Mouse (Mus musculus) MEL (cell line): ENCODE results near the gene Spag9. TPM values are rescaled to one million over a fixed set of nuclear protein-coding genes. Genes with fewer than 3 reads are reported as not detected.

Source experiments
- DNase-seq: peaks from one replicate; pipeline ENCODE4 v3.0.0; 2011; ENCODE audit warnings: low read depth, low spot score
- H3K27ac ChIP-seq: 2 replicates; pipeline ENCODE4 v1.5.1; 2012; ENCODE audit warnings: low read depth, mild to moderate bottlenecking, control low read depth, low read length, moderate library complexity; ENCODE audit not compliant: control insufficient read depth
- H3K27me3 ChIP-seq, 2 experiments: fragments of 150-350 bp in 1 of 2; sonication (generic) in 1 of 2; 2 replicates each; pipeline ENCODE4 v1.6.1; 2012; ENCODE audit warnings: low read length in 2 of 2, mild to moderate bottlenecking in 2 of 2, improper control_type of control experiment in 1 of 2, moderate library complexity in 1 of 2; ENCODE audit not compliant: insufficient read depth in 2 of 2, control insufficient read depth in 1 of 2
- H3K36me3 ChIP-seq, 2 experiments: 2 replicates each; pipeline ENCODE4 v1.6.1; 2012 to 2014; ENCODE audit warnings: low read length in 2 of 2, improper control_type of control experiment in 1 of 2, inconsistent platforms in 1 of 2, mild to moderate bottlenecking in 1 of 2; ENCODE audit not compliant: insufficient read depth in 2 of 2, control insufficient read depth in 1 of 2
- H3K4me1 ChIP-seq, 2 experiments: fragments of 150-350 bp in 1 of 2; sonication (generic) in 1 of 2; 2 replicates each; pipeline ENCODE4 v1.6.1; 2012; ENCODE audit warnings: low read length in 2 of 2, improper control_type of control experiment in 1 of 2, mild to moderate bottlenecking in 1 of 2; ENCODE audit not compliant: insufficient read depth in 2 of 2, control insufficient read depth in 1 of 2
- H3K4me3 ChIP-seq, 2 experiments: fragments of 150-350 bp in 1 of 2; sonication (generic) in 1 of 2; 2 replicates each; pipeline ENCODE4 v1.5.1; 2012; ENCODE audit warnings: low read depth in 2 of 2, low read length in 2 of 2, mild to moderate bottlenecking in 2 of 2, moderate library complexity in 2 of 2, control low read depth in 1 of 2, improper control_type of control experiment in 1 of 2; ENCODE audit not compliant: control insufficient read depth in 1 of 2, insufficient read depth in 1 of 2
- H3K79me2 ChIP-seq: 2 replicates; pipeline ENCODE4 v1.6.1; 2012; ENCODE audit warnings: mild to moderate bottlenecking, low read length, moderate library complexity; ENCODE audit not compliant: control insufficient read depth, poor library complexity, insufficient read depth
- H3K9ac ChIP-seq: 2 replicates; pipeline ENCODE4 v1.6.1; 2012; ENCODE audit warnings: low read depth, mild to moderate bottlenecking, control low read depth, low read length, moderate library complexity; ENCODE audit not compliant: control insufficient read depth, poor library complexity, severe bottlenecking
- H3K9me3 ChIP-seq: fragments of 150-350 bp; sonication (generic); replicated peaks from 2 replicates; pipeline ENCODE4 v1.6.1; 2012; ENCODE audit warnings: mild to moderate bottlenecking, low read length, improper control_type of control experiment, moderate library complexity; ENCODE audit not compliant: insufficient read depth
- BHLHE40 ChIP-seq: IDR thresholded peaks from 2 replicates; pipeline ENCODE4 v1.6.1; 2012; ENCODE audit warnings: low read depth, mild to moderate bottlenecking, inconsistent platforms, low read length, improper control_type of control experiment, borderline replicate concordance
- ELF1 ChIP-seq: IDR thresholded peaks from 2 replicates; pipeline ENCODE4 v1.6.1; 2014; ENCODE audit warnings: low read depth, mild to moderate bottlenecking, inconsistent platforms, low read length, improper control_type of control experiment, moderate library complexity
- EP300 ChIP-seq, 2 experiments: IDR thresholded peaks; 2 replicates each; pipeline ENCODE4 v1.6.1; 2011; ENCODE audit warnings: improper control_type of control experiment in 2 of 2, low read length in 2 of 2, low read depth in 1 of 2, mild to moderate bottlenecking in 1 of 2
- GABPA ChIP-seq: IDR thresholded peaks from 2 replicates; pipeline ENCODE4 v1.6.1; 2012; ENCODE audit warnings: low read depth, mild to moderate bottlenecking, inconsistent platforms, low read length, improper control_type of control experiment, moderate library complexity
- GATA1 ChIP-seq: IDR thresholded peaks from 2 replicates; pipeline ENCODE4 v1.6.1; 2011; ENCODE audit warnings: low read depth, low read length, improper control_type of control experiment
- MAFK ChIP-seq: IDR thresholded peaks from 2 replicates; pipeline ENCODE4 v1.6.1; 2011; ENCODE audit warnings: low read depth, mild to moderate bottlenecking, low read length, improper control_type of control experiment, borderline replicate concordance
- MAZ ChIP-seq: IDR thresholded peaks from 2 replicates; pipeline ENCODE4 v1.6.1; 2012; ENCODE audit warnings: low read depth, mild to moderate bottlenecking, inconsistent platforms, low read length, improper control_type of control experiment
- MEF2A ChIP-seq: IDR thresholded peaks from 2 replicates; pipeline ENCODE4 v1.6.1; 2014; ENCODE audit warnings: low read depth, mild to moderate bottlenecking, inconsistent platforms, low read length, improper control_type of control experiment; ENCODE audit not compliant: poor library complexity, insufficient replicate concordance, severe bottlenecking; ENCODE audit errors: extremely low read depth
- MYB ChIP-seq: IDR thresholded peaks from 2 replicates; pipeline ENCODE4 v1.6.1; 2011; ENCODE audit warnings: mild to moderate bottlenecking, low read depth, low read length, improper control_type of control experiment
- MYC ChIP-seq: IDR thresholded peaks from 2 replicates; pipeline ENCODE4 v1.6.1; 2011; ENCODE audit warnings: low read depth, mild to moderate bottlenecking, low read length, improper control_type of control experiment, moderate library complexity
- RCOR1 ChIP-seq: IDR thresholded peaks from 2 replicates; pipeline ENCODE4 v1.6.1; 2012; ENCODE audit warnings: low read depth, mild to moderate bottlenecking, inconsistent platforms, low read length, improper control_type of control experiment
- SIN3A ChIP-seq: IDR thresholded peaks from 2 replicates; pipeline ENCODE4 v1.6.1; 2012; ENCODE audit warnings: low read length, improper control_type of control experiment, inconsistent platforms
- SMC3 ChIP-seq: IDR thresholded peaks from 2 replicates; pipeline ENCODE4 v1.6.1; 2011; ENCODE audit warnings: low read depth, low read length, improper control_type of control experiment
- TBP ChIP-seq: IDR thresholded peaks from 2 replicates; pipeline ENCODE4 v1.8.0; 2011; ENCODE audit warnings: low read depth, low read length, improper control_type of control experiment
- TCF12 ChIP-seq: IDR thresholded peaks from 2 replicates; pipeline ENCODE4 v1.6.1; 2014; ENCODE audit warnings: low read depth, mild to moderate bottlenecking, inconsistent platforms, low read length, improper control_type of control experiment, moderate library complexity
- UBTF ChIP-seq: IDR thresholded peaks from 2 replicates; pipeline ENCODE4 v1.6.1; 2012; ENCODE audit warnings: low read depth, mild to moderate bottlenecking, inconsistent platforms, low read length, improper control_type of control experiment, moderate library complexity, borderline replicate concordance; ENCODE audit not compliant: insufficient read depth
- ZC3H11A ChIP-seq: IDR thresholded peaks from 2 replicates; pipeline ENCODE4 v1.6.1; 2012; ENCODE audit warnings: low read depth, mild to moderate bottlenecking, inconsistent platforms, low read length, improper control_type of control experiment
- ZNF384 ChIP-seq: IDR thresholded peaks from 2 replicates; pipeline ENCODE4 v1.6.1; 2012; ENCODE audit warnings: low read depth, mild to moderate bottlenecking, inconsistent platforms, low read length, improper control_type of control experiment
- polyA plus RNA-seq, 2 experiments: library from polyadenylated mRNA; stranded (reverse) in 1 of 2; unstranded in 1 of 2; fragments of >175 nt in 1 of 2; fragments of >200 nt in 1 of 2; gene quantifications; 2 replicates each; pipeline versions ENCODE4 v1.2.1 to v1.2.4; 2012; ENCODE audit warnings: low replicate concordance in 2 of 2, low read depth in 1 of 2; ENCODE audit not compliant: insufficient read length in 2 of 2, insufficient read depth in 1 of 2, missing spikeins in 1 of 2
- total RNA-seq: library from RNA; depleted of rRNA; stranded (reverse); fragments of 300-350 nt; gene quantifications from 2 replicates; pipeline ENCODE4 v1.2.3, GENCODE M21; 2012

Gene Spag9
- total and polyA plus RNA-seq, 3 experiments = 18.9 to 279 (median 20.6) TPM

DNA sequence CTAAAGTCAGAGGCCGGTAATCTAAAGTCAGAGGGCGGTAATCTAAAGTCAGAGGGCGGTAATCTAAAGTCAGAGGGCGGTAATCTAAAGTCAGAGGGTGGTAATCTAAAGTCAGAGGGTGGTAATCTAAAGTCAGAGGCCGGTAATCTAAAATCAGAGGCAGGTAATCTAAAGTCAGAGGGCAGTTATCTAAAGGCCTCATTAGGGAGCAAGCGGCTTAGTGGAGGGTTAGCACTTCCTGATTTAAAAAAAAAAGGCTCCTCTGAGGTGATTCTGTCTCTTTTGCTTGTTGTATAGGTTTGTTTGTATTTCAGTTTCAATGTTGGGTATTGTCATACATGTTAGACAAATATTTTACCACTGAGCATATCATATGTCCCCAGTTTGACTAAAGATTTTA is 121.9 kb downstream of the Spag9 start:
- H3K27ac ChIP-seq = peak overlapping the region; percentile 9; the same call in 1 of the 2 replicates
- peaks cover 7 to 16% of the 10 kb centered on the region in 2 experiments for H3K36me3 ChIP-seq
- H3K4me1 ChIP-seq = peaks cover 8 to 11% of the 10 kb centered on the region in 2 experiments
- no peak overlapping the region for H3K9ac ChIP-seq
- H3K27me3 ChIP-seq = no peaks in the 10 kb centered on the region
- H3K9me3 ChIP-seq = no peaks in the 10 kb centered on the region
- H3K4me3 ChIP-seq = no peak overlapping the region
- H3K79me2 ChIP-seq = no peaks in the 10 kb centered on the region
- TF ChIP-seq MEF2A = no peak
- no peak for TF ChIP-seq MAZ
- peak; percentile 64; the same call in 1 of the 2 replicates for TF ChIP-seq TCF12
- peak; percentile 77 for TF ChIP-seq RCOR1
- TF ChIP-seq ZNF384 = peak; percentile 86
- peak; percentile 58 to 66 for TF ChIP-seq EP300 (IDR thresholded peaks at IDR 0.05; ENCODE audit: low read depth in 1 of 2, low read length in 2 of 2)
- peak; percentile 74; the same call in 1 of the 2 replicates for TF ChIP-seq ELF1
- TF ChIP-seq GATA1 = peak; percentile 81; the same call in 1 of the 2 replicates
- peak; percentile 44 for DNase-seq

DNA sequence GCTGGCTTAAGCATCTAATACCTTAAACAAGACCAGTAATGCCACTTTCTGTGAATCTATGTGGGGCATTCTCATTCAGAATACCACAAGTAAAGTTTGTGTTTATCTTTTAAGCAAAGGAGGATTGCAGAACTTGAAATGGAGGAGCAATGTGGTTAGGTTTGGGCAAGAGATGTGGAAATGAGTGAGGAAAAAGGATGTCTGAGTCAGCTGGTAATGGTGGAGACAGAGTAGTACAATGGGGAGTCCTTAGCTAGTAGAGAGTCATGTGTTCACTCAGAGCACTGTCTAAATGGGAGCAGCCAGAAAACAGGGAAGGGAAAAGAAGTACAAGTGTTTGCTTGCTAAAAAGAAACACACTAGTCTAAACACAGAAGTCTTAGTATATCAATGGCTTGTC is 122.7 kb downstream of the Spag9 start:
- Histone ChIP-seq H3K9ac (no peak overlapping the region), H3K36me3 (peaks cover 8 to 10% of the 10 kb centered on the region in 2 experiments), H3K9me3 (no peaks in the 10 kb centered on the region), H3K27me3 (no peaks in the 10 kb centered on the region), H3K4me3 (no peak overlapping the region), H3K27ac (0 out of 2 replicates have a peak overlapping the region, but pooled peaks have one; percentile 17), H3K79me2 (no peaks in the 10 kb centered on the region), H3K4me1 (peaks cover 4 to 8% of the 10 kb centered on the region in 2 experiments)
- no peak for DNase-seq
- no peak for TF ChIP-seq RCOR1
- no peak for TF ChIP-seq ZNF384
- no peak for TF ChIP-seq TBP
- TF ChIP-seq MYC = no peak
- no peak for TF ChIP-seq UBTF
- no peak for TF ChIP-seq BHLHE40
- no peak for TF ChIP-seq TCF12
- TF ChIP-seq SIN3A = no peak
- TF ChIP-seq SMC3 = no peak
- no peak for TF ChIP-seq MAFK
- no peak for TF ChIP-seq ZC3H11A
- no peak for TF ChIP-seq MYB
- no peak for TF ChIP-seq GABPA
